Mouse (Mus musculus): Measurements from ENCODE around the gene Rab40c. TPM values are rescaled to one million over a fixed set of nuclear protein-coding genes. Genes with fewer than 3 reads are reported as not detected.
"Not testable (repeated sequence)": the region's sequence is repeated elsewhere in the genome, so short reads cannot be mapped to it uniquely, and the experiment has no call there.

Gene Rab40c
- polyA plus RNA-seq, 1 experiment from 2014 or later: 47.1 TPM

DNA sequence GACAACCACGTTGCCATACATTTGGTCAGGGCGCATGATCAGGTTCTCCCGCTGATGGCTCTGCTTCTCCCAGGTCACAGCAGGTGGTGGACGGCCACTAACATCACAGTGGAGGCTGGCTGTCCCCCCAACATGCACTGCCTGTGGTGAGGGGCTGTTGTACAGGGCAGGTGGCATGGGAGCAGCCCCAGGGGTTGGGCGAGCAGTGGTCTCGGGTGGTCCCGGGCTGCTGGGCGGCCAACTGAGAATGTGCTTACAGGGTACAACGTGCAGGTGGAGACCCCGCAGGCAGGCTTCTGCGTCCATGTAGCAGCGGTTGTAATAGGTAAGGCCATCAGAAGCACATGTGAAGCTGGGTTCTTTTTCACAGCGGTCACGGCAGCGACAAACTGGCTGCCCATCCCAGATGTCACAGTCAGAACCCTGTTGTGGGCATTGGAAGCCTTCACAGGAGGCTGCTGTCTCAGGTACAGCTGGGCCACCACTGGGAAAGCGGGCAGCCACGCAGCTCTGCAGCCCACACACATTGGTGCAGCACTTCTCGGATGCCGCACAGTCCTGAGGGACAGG, 40.8 kb downstream of the Rab40c start:
- H3K27ac ChIP-seq: peak overlapping the region; percentile 15; the same call in 1 of the 2 replicates
- H3K9me3 ChIP-seq: no peaks in the 10 kb centered on the region
- no peak for ATAC-seq
- no peak overlapping the region for H3K4me3 ChIP-seq (replicated peaks)
- H3K36me3 ChIP-seq: peaks cover 45% of the 10 kb centered on the region
- no peak overlapping the region for H3K9ac ChIP-seq (replicated peaks)
- 84% methylated on average over 19 of the region's 19 CpGs for WGBS
- no peaks in the 10 kb centered on the region for H3K27me3 ChIP-seq
- H3K4me2 ChIP-seq (replicated peaks): no peak overlapping the region
- peaks cover 50% of the 10 kb centered on the region for H3K4me1 ChIP-seq (replicated peaks)

DNA sequence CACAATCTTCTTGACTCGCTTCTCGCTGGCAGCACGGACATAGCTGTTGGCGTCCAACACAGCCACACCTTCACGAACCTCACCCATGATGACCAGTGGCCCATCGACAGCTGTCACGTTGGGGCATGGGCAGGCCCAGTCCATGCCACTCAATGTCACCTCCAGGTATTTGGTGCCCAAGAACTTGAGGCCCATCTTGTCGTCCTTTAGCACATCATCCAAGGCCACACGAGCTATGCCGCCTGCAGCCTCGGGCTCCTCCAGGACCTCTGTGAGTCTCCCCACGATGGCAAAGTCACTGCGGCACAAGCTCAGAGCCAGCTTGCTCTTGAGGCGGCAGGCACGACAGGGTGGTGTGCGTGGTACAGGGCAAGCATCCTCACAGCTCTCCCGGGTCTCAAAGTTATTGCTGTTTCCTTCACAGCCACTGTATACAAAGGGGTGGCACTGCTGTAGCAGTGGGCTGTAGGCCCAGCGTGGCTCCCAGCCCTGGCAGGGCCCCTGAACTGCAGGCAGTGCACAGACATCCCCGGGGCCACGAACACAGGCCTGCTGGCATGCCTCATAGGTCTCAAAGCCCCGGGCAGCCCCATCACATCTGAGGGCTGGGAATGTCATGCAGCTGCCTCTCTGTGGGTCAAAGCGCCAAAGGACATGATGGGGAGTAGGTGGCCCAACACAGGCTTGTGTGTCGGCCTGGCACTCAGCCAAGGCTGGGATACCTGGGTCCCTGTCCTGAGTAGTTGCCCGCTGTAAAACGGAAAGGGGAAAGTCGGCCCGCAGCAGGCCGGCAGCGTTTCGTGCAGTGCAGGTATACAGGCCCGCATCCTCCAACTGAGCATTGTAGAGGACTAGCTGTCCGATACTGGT, 41.6 kb downstream of the Rab40c start:
- Histone ChIP-seq H3K9me3 (no peaks in the 10 kb centered on the region), H3K4me2 (replicated peaks) (no peak overlapping the region), H3K36me3 (peaks cover 37% of the 10 kb centered on the region), H3K4me1 (replicated peaks) (peaks cover 50% of the 10 kb centered on the region), H3K27me3 (no peaks in the 10 kb centered on the region), H3K4me3 (replicated peaks) (no peak overlapping the region), H3K27ac (no peak overlapping the region), H3K9ac (replicated peaks) (no peak overlapping the region)
- 93% methylated on average over 32 of the region's 32 CpGs for WGBS
- no peak for ATAC-seq

DNA sequence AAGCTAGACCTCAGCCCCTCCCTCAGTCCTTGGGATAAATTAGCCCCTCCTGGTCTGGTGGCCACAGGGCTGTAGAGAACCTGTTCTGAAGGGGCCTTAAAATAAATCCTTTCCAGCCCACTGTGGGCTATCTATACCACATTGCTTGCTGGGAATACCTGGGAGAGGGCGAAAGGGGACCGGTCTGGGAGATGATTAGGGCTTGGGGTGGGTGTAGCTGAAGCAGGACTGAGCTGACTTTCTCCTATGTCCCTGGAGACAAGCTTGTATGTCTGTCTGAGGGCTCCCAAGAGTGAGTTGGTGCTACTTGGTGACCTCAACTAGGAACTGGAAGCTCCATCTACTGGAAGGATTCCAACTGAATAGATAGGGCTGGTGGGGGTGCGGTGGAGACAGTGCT, 42.5 kb downstream of the Rab40c start:
- no peak for ATAC-seq
- Histone ChIP-seq H3K4me2 (replicated peaks) (peak overlapping the region; percentile 95), H3K4me1 (replicated peaks) (peaks cover 49% of the 10 kb centered on the region), H3K4me3 (replicated peaks) (no peak overlapping the region), H3K9me3 (no peaks in the 10 kb centered on the region), H3K9ac (replicated peaks) (no peak overlapping the region), H3K27me3 (no peaks in the 10 kb centered on the region), H3K27ac (no peak overlapping the region), H3K36me3 (peaks cover 28% of the 10 kb centered on the region)
- WGBS: 90% methylated on average over 3 of the region's 3 CpGs

DNA sequence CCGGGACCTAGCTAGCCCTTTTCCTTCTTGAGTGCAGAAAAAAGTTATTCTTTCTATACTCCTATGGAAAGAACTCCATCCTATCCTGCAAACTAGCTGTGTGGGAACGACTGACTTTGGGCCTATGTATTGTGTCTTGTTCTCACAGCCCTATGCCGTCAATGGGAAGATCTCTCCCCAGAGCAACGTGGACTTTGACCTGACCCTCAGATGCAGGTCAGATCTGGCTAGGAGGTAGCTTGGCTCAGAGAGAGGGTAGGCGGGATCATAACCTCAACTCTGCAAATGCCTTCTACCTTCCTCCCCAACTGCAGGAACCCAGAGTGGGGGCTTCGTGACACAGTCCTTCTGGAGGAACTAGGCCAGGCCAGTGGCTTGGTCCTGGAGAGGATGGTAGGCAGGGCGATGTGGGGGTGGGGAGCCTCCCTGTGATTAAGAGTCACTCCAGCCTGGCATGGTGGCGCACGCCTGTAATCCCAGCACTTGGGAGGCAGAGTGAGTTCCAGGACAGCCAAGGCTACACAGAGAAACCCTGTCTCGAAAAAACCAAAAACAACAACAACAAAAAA, 43.1 kb downstream of the Rab40c start:
- H3K36me3 ChIP-seq: peaks cover 27% of the 10 kb centered on the region
- H3K4me3 ChIP-seq (replicated peaks): peak overlapping the region; percentile 80
- peak overlapping the region; percentile 90 for H3K9ac ChIP-seq (replicated peaks)
- no peaks in the 10 kb centered on the region for H3K27me3 ChIP-seq
- no peak overlapping the region for H3K27ac ChIP-seq
- ATAC-seq: no peak
- no peaks in the 10 kb centered on the region for H3K9me3 ChIP-seq
- 61% methylated on average over 10 of the region's 10 CpGs for WGBS
- peak overlapping the region; percentile 95 for H3K4me2 ChIP-seq (replicated peaks)
- H3K4me1 ChIP-seq (replicated peaks): peaks cover 43% of the 10 kb centered on the region

- H3K4me1 ChIP-seq (replicated peaks): peaks cover 33% of the 10 kb centered on the region
- H3K4me3 ChIP-seq (replicated peaks): peak overlapping the region; percentile 80
- peak; percentile 94 for ATAC-seq
- H3K9me3 ChIP-seq: no peaks in the 10 kb centered on the region
- peak overlapping the region; percentile 95 for H3K27ac ChIP-seq
- H3K27me3 ChIP-seq: no peaks in the 10 kb centered on the region
- H3K9ac ChIP-seq (replicated peaks): peak overlapping the region; percentile 90
- peaks cover 27% of the 10 kb centered on the region for H3K36me3 ChIP-seq
- WGBS: under 1% methylated on average over 59 of the region's 59 CpGs
- H3K4me2 ChIP-seq (replicated peaks): peak overlapping the region; percentile 95
Measured at GRCm38 (mm10) chr17:25875171-25876136, 44.1 kb downstream of the Rab40c start.

- ATAC-seq: peak; percentile 53
- no peaks in the 10 kb centered on the region for H3K27me3 ChIP-seq
- H3K4me3 ChIP-seq (replicated peaks): peak within 1 kb of the TSS; percentile 80
- peak within 1 kb of the TSS; percentile 90 for H3K9ac ChIP-seq (replicated peaks)
- H3K27ac ChIP-seq: peak within 1 kb of the TSS; percentile 95
- H3K9me3 ChIP-seq: no peaks in the 10 kb centered on the region
- H3K4me2 ChIP-seq (replicated peaks): peak within 1 kb of the TSS; percentile 95
- H3K36me3 ChIP-seq: peaks cover 23% of the 10 kb centered on the region
- peaks cover 26% of the 10 kb centered on the region for H3K4me1 ChIP-seq (replicated peaks)
- under 1% methylated on average over 25 of the region's 25 CpGs for WGBS
Measured at GRCm38 (mm10) chr17:25874721-25875170, 44.8 kb downstream of the Rab40c start, which contains the start of gene Mettl26. Gene Mettl26, plus strand, starts transcription at chr17:25875074.

DNA sequence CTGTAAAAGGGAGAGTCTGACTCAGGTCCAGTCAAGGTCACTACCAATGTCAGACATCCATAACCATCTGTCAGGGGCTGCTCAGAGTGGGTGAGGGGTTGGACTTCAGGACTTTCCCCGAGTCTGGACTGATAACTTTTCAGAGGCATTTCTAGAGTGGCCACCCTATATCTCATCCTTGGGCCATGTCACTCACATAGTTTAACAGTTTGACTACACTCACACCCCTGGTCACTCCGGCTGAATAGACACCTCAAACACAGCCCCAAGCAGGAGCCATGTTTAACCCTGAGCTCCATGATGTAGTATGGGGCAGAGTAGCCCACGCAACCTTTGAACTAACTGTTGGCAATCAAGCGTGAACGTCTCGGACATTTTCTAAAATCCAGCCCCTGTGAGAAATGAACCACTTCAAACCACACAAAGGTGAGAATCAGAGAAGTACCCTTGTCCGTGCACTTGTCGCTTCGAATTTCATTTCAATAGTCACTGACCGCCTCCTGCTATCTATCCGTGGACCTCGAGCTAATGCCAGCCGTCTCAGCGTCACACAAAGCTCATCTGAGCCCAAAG, 45.3 kb downstream of the Rab40c start:
- peak overlapping the region; percentile 80 for H3K4me3 ChIP-seq (replicated peaks)
- H3K9me3 ChIP-seq: no peaks in the 10 kb centered on the region
- ATAC-seq: peak; percentile 12; the same call in 1 of the 2 replicates
- H3K27me3 ChIP-seq: no peaks in the 10 kb centered on the region
- peak overlapping the region; percentile 95 for H3K27ac ChIP-seq
- peaks cover 25% of the 10 kb centered on the region for H3K4me1 ChIP-seq (replicated peaks)
- H3K4me2 ChIP-seq (replicated peaks): peak overlapping the region; percentile 95
- 6% methylated on average over 14 of the region's 14 CpGs for WGBS
- peaks cover 18% of the 10 kb centered on the region for H3K36me3 ChIP-seq
- peak overlapping the region; percentile 69 for H3K9ac ChIP-seq (replicated peaks)

- Histone ChIP-seq H3K36me3 (peaks cover 11% of the 10 kb centered on the region), H3K27ac (no peak overlapping the region), H3K9ac (replicated peaks) (peak overlapping the region; percentile 69; the same call in 1 of the 2 replicates), H3K27me3 (no peaks in the 10 kb centered on the region), H3K4me3 (replicated peaks) (peak overlapping the region; percentile 80), H3K4me1 (replicated peaks) (peaks cover 31% of the 10 kb centered on the region), H3K4me2 (replicated peaks) (peak overlapping the region; percentile 95), H3K9me3 (no peaks in the 10 kb centered on the region)
- no peak for ATAC-seq
- 79% methylated on average over 11 of the region's 11 CpGs for WGBS
Measured at GRCm38 (mm10) chr17:25873405-25874147, 46.0 kb downstream of the Rab40c start.

DNA sequence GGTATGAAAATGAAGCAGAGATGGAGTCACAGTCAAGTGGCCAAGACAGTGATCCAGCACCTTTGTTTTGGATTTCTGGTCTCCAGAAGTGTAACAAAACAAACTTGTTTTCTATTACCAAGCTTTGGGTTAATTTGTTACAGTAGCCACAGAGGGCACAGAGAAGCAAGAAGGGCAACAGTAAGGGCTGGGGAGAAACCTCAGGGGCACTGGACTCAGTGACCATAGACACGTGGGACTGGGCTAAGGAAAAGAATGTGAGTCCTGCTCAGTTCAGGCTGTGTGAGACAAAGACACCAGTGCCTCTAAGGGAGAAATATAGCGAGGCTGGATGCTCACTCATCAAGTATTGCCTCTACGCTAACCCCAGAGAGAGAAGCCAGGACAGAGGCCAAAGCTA, 46.9 kb downstream of the Rab40c start:
- WGBS: 82% methylated on average over 3 of the region's 3 CpGs
- Histone ChIP-seq H3K4me1 (replicated peaks) (peaks cover 38% of the 10 kb centered on the region), H3K27me3 (peaks cover 3% of the 10 kb centered on the region; the same call in 1 of the 2 replicates), H3K27ac (no peak overlapping the region), H3K9ac (replicated peaks) (no peak overlapping the region), H3K4me2 (replicated peaks) (no peak overlapping the region), H3K9me3 (no peaks in the 10 kb centered on the region), H3K4me3 (replicated peaks) (no peak overlapping the region), H3K36me3 (peaks cover 2% of the 10 kb centered on the region)
- no peak for ATAC-seq

DNA sequence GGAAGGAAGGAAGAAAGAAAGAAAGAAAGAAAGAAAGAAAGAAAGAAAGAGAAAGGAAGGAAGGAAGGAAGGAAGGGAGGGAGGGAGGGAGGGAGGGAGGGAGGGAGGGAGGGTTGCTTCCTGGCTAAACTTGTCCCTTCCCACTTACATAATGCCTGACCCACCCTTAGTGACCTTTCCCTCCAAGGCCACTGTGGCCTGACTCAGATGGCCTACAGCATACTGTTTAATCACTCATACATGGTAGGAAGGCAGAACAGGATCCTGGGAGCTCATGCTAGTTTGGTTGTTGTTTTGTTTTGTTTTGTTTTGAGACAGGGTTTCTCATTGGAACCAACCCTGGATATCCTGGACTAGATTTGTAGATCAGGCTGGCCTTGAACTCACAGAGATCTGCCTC, 48.0 kb downstream of the Rab40c start:
- H3K9ac ChIP-seq (replicated peaks); H3K27me3 ChIP-seq; H3K27ac ChIP-seq; H3K4me2 ChIP-seq (replicated peaks); ATAC-seq; H3K36me3 ChIP-seq; H3K9me3 ChIP-seq; H3K4me3 ChIP-seq (replicated peaks): not testable (repeated sequence)
- H3K4me1 ChIP-seq (replicated peaks): peaks cover 36% of the 10 kb centered on the region
